Mouse (Mus musculus) embryonic facial prominence, embryonic 10.5 days (tissue): Measurements from ENCODE around the gene Slc16a4. TPM values are rescaled to one million over a fixed set of nuclear protein-coding genes. Genes with fewer than 3 reads are reported as not detected.
"Not testable (repeated sequence)": the region's sequence is repeated elsewhere in the genome, so short reads cannot be mapped to it uniquely, and the experiment has no call there.

Source experiments
- DNase-seq: peaks from one replicate; pipeline ENCODE4 v3.0.0-alpha.2; 2017; ENCODE audit warnings: low spot score
- H3K27ac ChIP-seq: fragments of 300-500 bp; sonication (generic); replicated peaks from 2 replicates; pipeline ENCODE4 v1.5.1; 2016; ENCODE audit warnings: mild to moderate bottlenecking
- H3K27me3 ChIP-seq: fragments of 300-500 bp; sonication (generic); replicated peaks from 2 replicates; pipeline ENCODE4 v1.6.1; 2016; ENCODE audit warnings: low read depth, mild to moderate bottlenecking; ENCODE audit not compliant: poor library complexity, severe bottlenecking
- H3K36me3 ChIP-seq: fragments of 300-500 bp; sonication (generic); replicated peaks from 2 replicates; pipeline ENCODE4 v1.6.1; 2016; ENCODE audit warnings: mild to moderate bottlenecking, moderate library complexity
- H3K4me1 ChIP-seq: fragments of 300-500 bp; sonication (generic); 2 replicates; pipeline ENCODE4 v1.6.1; 2016
- H3K4me3 ChIP-seq: fragments of 300-500 bp; sonication (generic); 2 replicates; pipeline ENCODE4 v1.5.1; 2016; ENCODE audit warnings: mild to moderate bottlenecking, moderate library complexity
- H3K9me3 ChIP-seq: fragments of 300-500 bp; sonication (generic); 2 replicates; pipeline ENCODE4 v1.6.1; 2016; ENCODE audit warnings: mild to moderate bottlenecking
- WGBS: fragments of 180-500 bp; shearing (Covaris S2); methylation state at CpG from one replicate; pipeline ENCODE4 v1.1.7; 2016; 5-methylcytosine and 5-hydroxymethylcytosine counted together
- polyA plus RNA-seq: library from polyadenylated mRNA; unstranded; fragments of >200 nt; fragmentation: Nextera tagmentation; extraction: Ambion mirVana; gene quantifications from 2 replicates; pipeline ENCODE4 v1.2.1, GENCODE M21; 2016

Slc16a4 gene
- polyA plus RNA-seq, 1 experiment from 2014 or later = 2.1 TPM

DNA sequence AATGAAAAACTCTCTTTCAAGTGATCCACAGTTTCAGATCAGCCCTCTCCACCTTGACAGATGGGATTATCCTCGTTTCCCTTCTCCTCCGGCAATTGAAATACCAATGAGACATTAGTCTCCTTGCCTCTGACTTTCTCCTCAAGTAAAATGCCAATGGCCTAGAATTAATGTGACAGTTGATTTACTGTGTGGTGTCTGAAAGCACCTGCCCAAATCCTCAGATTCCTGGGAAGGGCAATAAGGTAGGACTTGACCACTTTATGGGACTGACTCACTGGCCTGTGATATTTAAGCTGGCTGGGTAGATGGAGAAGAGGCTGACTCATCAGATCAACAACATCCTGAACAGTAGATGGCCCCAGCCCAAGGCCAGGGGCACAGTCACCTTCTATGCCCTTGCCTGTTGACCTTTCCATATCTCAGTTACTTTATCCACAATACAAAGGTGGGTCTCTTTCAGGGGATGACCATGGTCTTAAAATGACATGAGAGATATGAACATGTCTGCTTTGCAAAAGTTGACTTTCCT lies 24.1 kb upstream of the Slc16a4 start:
- Histone ChIP-seq H3K4me1 (peaks cover under 1% of the 10 kb centered on the region; the same call in 1 of the 2 replicates), H3K27me3 (no peaks in the 10 kb centered on the region), H3K9me3 (no peaks in the 10 kb centered on the region), H3K36me3 (no peaks in the 10 kb centered on the region), H3K27ac (no peak overlapping the region), H3K4me3 (no peak overlapping the region)
- no peak for DNase-seq
- 72% methylated on average over 2 of the region's 2 CpGs for WGBS

DNA sequence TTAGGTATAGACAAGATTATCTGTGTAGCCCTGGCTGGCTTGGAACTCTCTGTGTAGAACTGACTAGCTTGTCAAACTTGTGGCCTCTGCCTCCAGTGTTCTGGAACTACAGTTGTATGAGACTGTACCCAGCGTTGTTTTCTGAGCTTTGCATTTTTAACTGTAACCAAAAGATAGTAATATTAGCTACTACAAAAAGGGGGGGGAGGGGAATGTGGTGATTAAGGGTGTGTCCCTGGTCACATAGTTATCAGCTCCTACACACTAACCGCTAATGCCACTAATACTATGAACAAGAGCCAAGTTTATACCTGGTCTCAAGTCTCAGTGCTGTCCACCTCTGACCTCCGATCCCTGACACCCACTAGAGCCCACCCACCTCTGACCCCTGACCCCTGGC lies 18.6 kb upstream of the Slc16a4 start:
- no peaks in the 10 kb centered on the region for H3K4me1 ChIP-seq
- H3K27me3 ChIP-seq = no peaks in the 10 kb centered on the region; the same call in 1 of the 2 replicates
- no peak overlapping the region for H3K4me3 ChIP-seq
- no peaks in the 10 kb centered on the region for H3K36me3 ChIP-seq
- DNase-seq = no peak
- no peaks in the 10 kb centered on the region for H3K9me3 ChIP-seq
- 92% methylated on average over 3 of the region's 3 CpGs for WGBS
- H3K27ac ChIP-seq = no peak overlapping the region

DNA sequence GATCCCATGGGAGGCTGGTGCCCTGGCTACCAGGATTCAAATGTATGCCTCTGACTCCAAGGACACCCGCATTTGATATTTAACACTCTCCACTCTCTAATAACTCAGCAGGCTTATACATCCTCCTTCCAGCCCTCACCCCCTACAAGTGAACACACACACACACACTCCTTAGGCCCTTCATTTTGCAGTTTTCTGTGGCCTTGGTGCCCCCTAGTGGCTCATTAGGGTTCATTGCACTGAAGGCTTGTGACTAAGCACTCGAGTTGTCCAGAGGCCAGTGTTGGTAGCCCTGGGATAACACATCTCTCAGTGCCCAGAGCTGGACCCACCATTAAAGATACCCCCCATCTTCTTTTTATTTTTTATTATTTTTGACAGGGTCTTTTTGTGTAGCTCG lies 17.2 kb upstream of the Slc16a4 start:
- H3K27ac ChIP-seq = no peak overlapping the region
- no peak overlapping the region for H3K4me3 ChIP-seq
- H3K36me3 ChIP-seq = no peaks in the 10 kb centered on the region
- peak; percentile 64 for DNase-seq
- H3K4me1 ChIP-seq = peaks cover 3% of the 10 kb centered on the region; the same call in 1 of the 2 replicates
- H3K9me3 ChIP-seq = no peaks in the 10 kb centered on the region
- no peaks in the 10 kb centered on the region; the same call in 1 of the 2 replicates for H3K27me3 ChIP-seq
- WGBS = 11% methylated on average over 3 of the region's 3 CpGs

GRCm38 (mm10) chr3:107275351-107275750 lies 15.7 kb upstream of the Slc16a4 start:
- DNase-seq = no peak
- Histone ChIP-seq H3K27me3 (no peaks in the 10 kb centered on the region; the same call in 1 of the 2 replicates), H3K27ac (no peak overlapping the region), H3K4me1 (peaks cover 12% of the 10 kb centered on the region), H3K36me3 (no peaks in the 10 kb centered on the region), H3K9me3 (no peaks in the 10 kb centered on the region), H3K4me3 (no peak overlapping the region)
- WGBS = 62% methylated on average over 5 of the region's 5 CpGs

GRCm38 (mm10) chr3:107275996-107276395 lies 15.0 kb upstream of the Slc16a4 start:
- Histone ChIP-seq H3K9me3 (no peaks in the 10 kb centered on the region), H3K27me3 (no peaks in the 10 kb centered on the region; the same call in 1 of the 2 replicates), H3K4me1 (peaks cover 12% of the 10 kb centered on the region), H3K4me3 (no peak overlapping the region), H3K36me3 (no peaks in the 10 kb centered on the region), H3K27ac (no peak overlapping the region)
- DNase-seq = no peak
- 62% methylated on average over 4 of the region's 4 CpGs for WGBS

- 82% methylated on average over 3 of the region's 3 CpGs for WGBS
- Histone ChIP-seq H3K9me3 (no peaks in the 10 kb centered on the region), H3K27ac (no peak overlapping the region), H3K36me3 (no peaks in the 10 kb centered on the region), H3K4me1 (peaks cover 12% of the 10 kb centered on the region), H3K4me3 (no peak overlapping the region), H3K27me3 (no peaks in the 10 kb centered on the region; the same call in 1 of the 2 replicates)
- DNase-seq = no peak
These were observed 14.4 kb upstream of the Slc16a4 start for GRCm38 (mm10) chr3:107276626-107277025.

- peak within 1 kb of the TSS; percentile 82 for H3K27ac ChIP-seq
- whole genome bisulfite sequencing = 4% methylated on average over 43 of the region's 43 CpGs
- peaks cover 12% of the 10 kb centered on the region for H3K4me1 ChIP-seq
- peak; percentile 91 for DNase-seq
- H3K4me3 ChIP-seq = peak within 1 kb of the TSS; percentile 93
- H3K36me3 ChIP-seq = peaks cover 19% of the 10 kb centered on the region
- H3K9me3 ChIP-seq = no peaks in the 10 kb centered on the region
- H3K27me3 ChIP-seq = no peaks in the 10 kb centered on the region; the same call in 1 of the 2 replicates
These were observed 12.4 kb upstream of the Slc16a4 start, which contains the start of gene Lamtor5 for GRCm38 (mm10) chr3:107278479-107279269. TSS of gene Lamtor5 (plus strand) at chr3:107278858.

DNA sequence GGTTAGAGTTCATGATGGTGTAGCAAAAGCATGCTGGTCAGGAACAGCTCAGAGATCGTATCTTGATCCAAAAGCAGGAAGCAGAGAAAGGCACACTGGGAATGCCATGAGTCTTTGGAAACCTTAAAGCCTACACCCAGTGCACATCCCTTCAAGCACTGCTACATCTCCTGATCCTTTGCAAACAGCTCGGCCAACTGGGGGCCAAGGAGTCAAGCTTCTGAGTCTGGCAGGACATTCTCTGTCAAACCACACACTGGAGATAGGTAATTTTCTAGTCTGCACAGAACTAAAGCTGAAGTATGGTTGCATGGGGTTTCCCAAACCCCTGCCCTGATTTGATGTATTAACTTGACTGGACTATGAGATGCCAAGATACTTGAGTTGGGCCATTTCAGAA lies 4.9 kb upstream of the Slc16a4 start:
- Histone ChIP-seq H3K4me3 (no peak overlapping the region), H3K27me3 (no peaks in the 10 kb centered on the region), H3K27ac (no peak overlapping the region), H3K36me3 (peaks cover 37% of the 10 kb centered on the region), H3K9me3 (no peaks in the 10 kb centered on the region), H3K4me1 (peaks cover 7% of the 10 kb centered on the region)
- no peak for DNase-seq
- WGBS = 82% methylated on average over 2 of the region's 2 CpGs

GRCm38 (mm10) chr3:107287346-107287745 lies 3.7 kb upstream of the Slc16a4 start:
- H3K36me3 ChIP-seq = peaks cover 31% of the 10 kb centered on the region
- DNase-seq = no peak
- H3K27me3 ChIP-seq = no peaks in the 10 kb centered on the region
- H3K4me1 ChIP-seq = peaks cover 15% of the 10 kb centered on the region
- H3K4me3 ChIP-seq = no peak overlapping the region
- no peaks in the 10 kb centered on the region for H3K9me3 ChIP-seq
- no peak overlapping the region for H3K27ac ChIP-seq

DNA sequence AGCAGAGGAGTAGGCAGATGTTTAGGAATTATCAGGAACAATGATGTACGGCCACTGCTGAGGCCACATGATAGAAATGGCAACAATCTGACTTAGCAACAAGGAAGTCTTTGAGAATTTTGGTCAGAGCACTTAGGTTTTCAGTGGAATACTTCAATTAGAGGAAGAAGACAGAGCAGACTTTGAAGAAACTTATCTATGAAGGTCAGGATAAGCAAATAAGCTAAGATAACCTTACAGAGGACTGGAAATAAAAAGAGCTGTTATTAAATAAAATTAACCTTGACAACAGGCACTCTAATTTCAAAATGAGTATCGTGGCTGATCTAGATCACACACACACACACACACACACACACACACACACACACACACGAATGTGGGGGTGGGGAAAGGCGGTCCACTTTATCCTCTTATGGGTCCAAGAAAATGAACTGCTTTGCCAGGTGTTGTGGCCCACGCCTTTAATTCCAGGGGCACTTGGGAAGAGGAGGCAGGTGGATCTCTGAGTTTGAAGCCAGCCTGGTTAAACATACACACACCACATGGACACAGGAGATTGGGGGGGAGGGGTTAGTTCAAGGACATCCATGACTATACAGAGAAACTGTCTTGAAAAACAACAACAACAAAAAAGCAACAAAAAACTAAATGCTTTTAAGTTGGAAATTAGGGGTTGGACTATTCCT lies 4.8 kb downstream of the Slc16a4 start:
- H3K36me3 ChIP-seq = peaks cover 21% of the 10 kb centered on the region; the same call in 1 of the 2 replicates
- H3K27me3 ChIP-seq = no peaks in the 10 kb centered on the region
- no peak overlapping the region for H3K4me3 ChIP-seq
- no peak for DNase-seq
- H3K9me3 ChIP-seq = no peaks in the 10 kb centered on the region
- peaks cover 11% of the 10 kb centered on the region for H3K4me1 ChIP-seq
- H3K27ac ChIP-seq = no peak overlapping the region
- 89% methylated on average over 5 of the region's 5 CpGs for WGBS

DNA sequence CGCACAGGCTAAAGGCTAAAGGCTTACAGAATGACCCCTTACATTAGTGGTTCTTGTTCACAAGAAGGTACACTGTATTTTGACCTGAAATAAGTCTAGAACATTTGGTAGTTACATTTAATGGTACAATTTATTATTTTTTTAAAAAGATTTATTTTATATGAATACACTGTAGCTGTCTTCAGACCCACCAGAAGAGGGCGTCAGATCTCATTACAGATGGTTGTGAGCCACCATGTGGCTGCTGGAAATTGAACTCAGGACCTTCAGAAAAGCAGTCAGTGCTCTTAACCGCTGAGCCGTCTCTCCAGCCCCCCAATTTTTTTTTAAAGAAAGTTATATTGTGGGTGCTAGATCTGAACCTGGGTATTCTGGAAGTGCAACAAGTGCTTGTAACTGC lies 5.9 kb downstream of the Slc16a4 start:
- peaks cover 32% of the 10 kb centered on the region for H3K36me3 ChIP-seq
- not testable (repeated sequence) for H3K27ac ChIP-seq, H3K9me3 ChIP-seq, H3K27me3 ChIP-seq, H3K4me1 ChIP-seq, H3K4me3 ChIP-seq, DNase-seq
- 69% methylated on average over 4 of the region's 4 CpGs for WGBS

DNA sequence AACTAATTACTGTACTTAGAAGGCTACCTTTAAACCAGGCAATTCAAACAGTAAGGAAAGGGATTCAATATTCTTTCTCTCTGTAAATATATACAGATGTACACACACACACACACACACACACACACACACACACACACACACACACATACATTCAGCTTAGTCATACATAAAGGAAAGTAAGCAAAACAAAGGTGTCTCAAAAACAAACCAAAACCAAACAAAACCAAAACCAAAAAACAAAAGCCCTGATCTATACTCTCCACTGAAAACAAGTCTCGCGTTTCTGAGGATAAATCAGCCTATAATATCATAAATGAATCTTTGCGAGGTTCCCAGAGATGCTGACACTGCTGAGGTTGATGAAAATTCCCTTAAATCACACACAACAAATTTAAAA lies 26.3 kb downstream of the Slc16a4 start:
- H3K27me3 ChIP-seq = no peaks in the 10 kb centered on the region
- no peaks in the 10 kb centered on the region for H3K4me1 ChIP-seq
- no peaks in the 10 kb centered on the region for H3K9me3 ChIP-seq
- DNase-seq = no peak
- peaks cover 86% of the 10 kb centered on the region for H3K36me3 ChIP-seq
- no peak overlapping the region for H3K4me3 ChIP-seq
- H3K27ac ChIP-seq = no peak overlapping the region
- WGBS = 93% methylated on average over 3 of the region's 3 CpGs
